Mouse (Mus musculus): ENCODE data around the gene B4gat1. TPM values are rescaled to one million over a fixed set of nuclear protein-coding genes. Genes with fewer than 3 reads are reported as not detected.

Gene B4gat1
- polyA plus RNA-seq, 1 experiment from 2014 or later: 65.1 TPM

GRCm38 (mm10) chr19:5056251-5056650 lies 17.6 kb downstream of the B4gat1 start:
- Histone ChIP-seq H3K4me3 (ENCODE audit: low read length) (peak overlapping the region; percentile 12; the same call in 1 of the 2 replicates), H3K4me2 (replicated peaks; ENCODE audit: low read depth, low read length) (no peak overlapping the region), H3K27ac (ENCODE audit: low read length) (no peak overlapping the region), H3K9ac (replicated peaks; ENCODE audit: low read length) (no peak overlapping the region; the same call in 1 of the 2 replicates), H3K27me3 (ENCODE audit: insufficient read depth, low read length) (peaks cover 7% of the 10 kb centered on the region; the same call in 1 of the 2 replicates), H3K9me3 (ENCODE audit: low read length) (no peaks in the 10 kb centered on the region), H3K36me3 (ENCODE audit: insufficient read depth, low read length) (no peaks in the 10 kb centered on the region), H3K4me1 (ENCODE audit: insufficient read depth, low read length) (peaks cover 55% of the 10 kb centered on the region)
- peak; percentile 46; the same call in 1 of the 2 replicates for ATAC-seq (ENCODE audit: low FRiP score, low TSS enrichment)
- 10% methylated on average over 6 of the region's 6 CpGs for WGBS

- WGBS: 22% methylated on average over 16 of the region's 16 CpGs
- no peak for ATAC-seq (ENCODE audit: low FRiP score, low TSS enrichment)
These were observed 19.5 kb downstream of the B4gat1 start for GRCm38 (mm10) chr19:5057876-5058775.

GRCm38 (mm10) chr19:5058801-5059771 lies 20.5 kb downstream of the B4gat1 start:
- peak overlapping the region; percentile 5; the same call in 1 of the 2 replicates for H3K9ac ChIP-seq (replicated peaks; ENCODE audit: low read length)
- H3K27me3 ChIP-seq (ENCODE audit: insufficient read depth, low read length): no peaks in the 10 kb centered on the region
- peak overlapping the region; percentile 83 for H3K27ac ChIP-seq (ENCODE audit: low read length)
- no peaks in the 10 kb centered on the region for H3K36me3 ChIP-seq (ENCODE audit: insufficient read depth, low read length)
- H3K4me2 ChIP-seq (replicated peaks; ENCODE audit: low read depth, low read length): 0 out of 2 replicates have a peak overlapping the region, but pooled peaks have one; percentile 8
- no peaks in the 10 kb centered on the region for H3K9me3 ChIP-seq (ENCODE audit: low read length)
- peak; percentile 67 for ATAC-seq (ENCODE audit: low FRiP score, low TSS enrichment)
- 10% methylated on average over 10 of the region's 10 CpGs for WGBS
- no peak overlapping the region for H3K4me3 ChIP-seq (ENCODE audit: low read length)
- peaks cover 44% of the 10 kb centered on the region for H3K4me1 ChIP-seq (ENCODE audit: insufficient read depth, low read length)

More at GRCm38 (mm10) chr19:5057876-5058775, 19.5 kb downstream of the B4gat1 start:
- H3K36me3 ChIP-seq (ENCODE audit: insufficient read depth, low read length): no peaks in the 10 kb centered on the region
- no peaks in the 10 kb centered on the region for H3K9me3 ChIP-seq (ENCODE audit: low read length)
- peaks cover 44% of the 10 kb centered on the region for H3K4me1 ChIP-seq (ENCODE audit: insufficient read depth, low read length)
- H3K27ac ChIP-seq (ENCODE audit: low read length): peak overlapping the region; percentile 83
- no peak overlapping the region for H3K9ac ChIP-seq (replicated peaks; ENCODE audit: low read length)
- H3K4me2 ChIP-seq (replicated peaks; ENCODE audit: low read depth, low read length): no peak overlapping the region
- peaks cover 3% of the 10 kb centered on the region; the same call in 1 of the 2 replicates for H3K27me3 ChIP-seq (ENCODE audit: insufficient read depth, low read length)
- H3K4me3 ChIP-seq (ENCODE audit: low read length): no peak overlapping the region

- Histone ChIP-seq H3K9ac (replicated peaks; ENCODE audit: low read length) (peak overlapping the region; percentile 14; the same call in 1 of the 2 replicates), H3K27me3 (ENCODE audit: insufficient read depth, low read length) (no peaks in the 10 kb centered on the region), H3K4me1 (ENCODE audit: insufficient read depth, low read length) (peaks cover 51% of the 10 kb centered on the region), H3K36me3 (ENCODE audit: insufficient read depth, low read length) (no peaks in the 10 kb centered on the region), H3K4me3 (ENCODE audit: low read length) (no peak overlapping the region), H3K9me3 (ENCODE audit: low read length) (no peaks in the 10 kb centered on the region), H3K4me2 (replicated peaks; ENCODE audit: low read depth, low read length) (no peak overlapping the region), H3K27ac (ENCODE audit: low read length) (peak overlapping the region; percentile 83)
- WGBS: 52% methylated on average over 5 of the region's 5 CpGs
- ATAC-seq (ENCODE audit: low FRiP score, low TSS enrichment): 0 out of 2 replicates have a peak, but pooled peaks have one; percentile 14
These were observed 22.0 kb downstream of the B4gat1 start for GRCm38 (mm10) chr19:5060365-5061330.

- WGBS: 90% methylated on average over 5 of the region's 5 CpGs
- H3K4me2 ChIP-seq (replicated peaks; ENCODE audit: low read depth, low read length): no peak overlapping the region
- H3K4me3 ChIP-seq (ENCODE audit: low read length): no peak overlapping the region
- H3K27me3 ChIP-seq (ENCODE audit: insufficient read depth, low read length): no peaks in the 10 kb centered on the region
- no peak overlapping the region for H3K27ac ChIP-seq (ENCODE audit: low read length)
- no peaks in the 10 kb centered on the region for H3K36me3 ChIP-seq (ENCODE audit: insufficient read depth, low read length)
- no peak overlapping the region for H3K9ac ChIP-seq (replicated peaks; ENCODE audit: low read length)
- peaks cover 48% of the 10 kb centered on the region for H3K4me1 ChIP-seq (ENCODE audit: insufficient read depth, low read length)
- no peaks in the 10 kb centered on the region for H3K9me3 ChIP-seq (ENCODE audit: low read length)
- ATAC-seq (ENCODE audit: low FRiP score, low TSS enrichment): no peak
These were observed 23.4 kb downstream of the B4gat1 start for GRCm38 (mm10) chr19:5062041-5062440.

- peaks cover 52% of the 10 kb centered on the region for H3K4me1 ChIP-seq (ENCODE audit: insufficient read depth, low read length)
- H3K27me3 ChIP-seq (ENCODE audit: insufficient read depth, low read length): peaks cover 3% of the 10 kb centered on the region; the same call in 1 of the 2 replicates
- H3K4me2 ChIP-seq (replicated peaks; ENCODE audit: low read depth, low read length): no peak overlapping the region
- no peaks in the 10 kb centered on the region for H3K9me3 ChIP-seq (ENCODE audit: low read length)
- WGBS: 55% methylated on average over 6 of the region's 6 CpGs
- no peaks in the 10 kb centered on the region for H3K36me3 ChIP-seq (ENCODE audit: insufficient read depth, low read length)
- H3K9ac ChIP-seq (replicated peaks; ENCODE audit: low read length): no peak overlapping the region
- ATAC-seq (ENCODE audit: low FRiP score, low TSS enrichment): no peak
- no peak overlapping the region for H3K27ac ChIP-seq (ENCODE audit: low read length)
- H3K4me3 ChIP-seq (ENCODE audit: low read length): no peak overlapping the region
These were observed 23.8 kb downstream of the B4gat1 start for GRCm38 (mm10) chr19:5062446-5062845.

GRCm38 (mm10) chr19:5065104-5065503 lies 26.5 kb downstream of the B4gat1 start:
- no peaks in the 10 kb centered on the region for H3K36me3 ChIP-seq (ENCODE audit: insufficient read depth, low read length)
- H3K4me2 ChIP-seq (replicated peaks; ENCODE audit: low read depth, low read length): no peak overlapping the region
- peaks cover 54% of the 10 kb centered on the region for H3K4me1 ChIP-seq (ENCODE audit: insufficient read depth, low read length)
- no peak overlapping the region for H3K27ac ChIP-seq (ENCODE audit: low read length)
- no peak for ATAC-seq (ENCODE audit: low FRiP score, low TSS enrichment)
- no peaks in the 10 kb centered on the region for H3K9me3 ChIP-seq (ENCODE audit: low read length)
- H3K27me3 ChIP-seq (ENCODE audit: insufficient read depth, low read length): peaks cover 15% of the 10 kb centered on the region
- 54% methylated on average over 7 of the region's 7 CpGs for WGBS
- H3K9ac ChIP-seq (replicated peaks; ENCODE audit: low read length): no peak overlapping the region
- H3K4me3 ChIP-seq (ENCODE audit: low read length): no peak overlapping the region

- peak overlapping the region; percentile 62 for H3K4me3 ChIP-seq (ENCODE audit: low read length)
- WGBS: 6% methylated on average over 15 of the region's 15 CpGs
- no peaks in the 10 kb centered on the region for H3K36me3 ChIP-seq (ENCODE audit: insufficient read depth, low read length)
- H3K27ac ChIP-seq (ENCODE audit: low read length): peak overlapping the region; percentile 94
- peak; percentile 8; the same call in 1 of the 2 replicates for ATAC-seq (ENCODE audit: low FRiP score, low TSS enrichment)
- no peaks in the 10 kb centered on the region for H3K9me3 ChIP-seq (ENCODE audit: low read length)
- peaks cover 20% of the 10 kb centered on the region for H3K27me3 ChIP-seq (ENCODE audit: insufficient read depth, low read length)
- peaks cover 51% of the 10 kb centered on the region for H3K4me1 ChIP-seq (ENCODE audit: insufficient read depth, low read length)
- peak overlapping the region; percentile 78 for H3K9ac ChIP-seq (replicated peaks; ENCODE audit: low read length)
- H3K4me2 ChIP-seq (replicated peaks; ENCODE audit: low read depth, low read length): peak overlapping the region; percentile 77
These were observed 28.6 kb downstream of the B4gat1 start for GRCm38 (mm10) chr19:5067040-5067799.
